Mouse (Mus musculus): ENCODE results near the gene Hist1h2an. TPM values are rescaled to one million over a fixed set of nuclear protein-coding genes. Genes with fewer than 3 reads are reported as not detected.
"Not testable (repeated sequence)": the region's sequence is repeated elsewhere in the genome, so short reads cannot be mapped to it uniquely, and the experiment has no call there.

Gene Hist1h2an
- polyA plus RNA-seq, 1 experiment from 2014 or later, result not detected

GRCm38 (mm10) chr13:21811074-21811473 is 24.1 kb upstream of the Hist1h2an start:
- ATAC-seq (replicated peaks; ENCODE audit: low FRiP score, low read depth), result peak; percentile 20; the same call in 1 of the 2 replicates
- H3K27me3 ChIP-seq (ENCODE audit: insufficient read depth, low read length); H3K27ac ChIP-seq; H3K36me3 ChIP-seq (ENCODE audit: insufficient read depth, low read length); DNase-seq (ENCODE audit: low spot score); H3K4me1 ChIP-seq (replicated peaks; ENCODE audit: insufficient read depth, low read length); H3K4me2 ChIP-seq (ENCODE audit: low read length); H3K9me3 ChIP-seq (replicated peaks; ENCODE audit: low read length); H3K4me3 ChIP-seq (replicated peaks; ENCODE audit: low read depth, low read length); H3K9ac ChIP-seq (ENCODE audit: low read depth, low read length): not testable (repeated sequence)
- WGBS, result no CpG with 5 or more reads among the region's 8 CpGs

GRCm38 (mm10) chr13:21810073-21810472 is 23.1 kb upstream of the Hist1h2an start, which contains the start of the genes Hist1h2bq and Hist1h2ao:
Gene Hist1h2bq (minus strand): TSS chr13:21810197.
Gene Hist1h2ao (plus strand): TSS chr13:21810465.
- WGBS, result no CpG with 5 or more reads among the region's 23 CpGs
- ATAC-seq (replicated peaks; ENCODE audit: low FRiP score, low read depth), result peak; percentile 97
- not testable (repeated sequence) for H3K9ac ChIP-seq (ENCODE audit: low read depth, low read length); H3K4me1 ChIP-seq (replicated peaks; ENCODE audit: insufficient read depth, low read length); H3K4me2 ChIP-seq (ENCODE audit: low read length); DNase-seq (ENCODE audit: low spot score); H3K27ac ChIP-seq; H3K36me3 ChIP-seq (ENCODE audit: insufficient read depth, low read length); H3K4me3 ChIP-seq (replicated peaks; ENCODE audit: low read depth, low read length); H3K27me3 ChIP-seq (ENCODE audit: insufficient read depth, low read length); H3K9me3 ChIP-seq (replicated peaks; ENCODE audit: low read length)

GRCm38 (mm10) chr13:21803058-21803457 is 16.0 kb upstream of the Hist1h2an start:
- not testable (repeated sequence) for H3K9me3 ChIP-seq (replicated peaks; ENCODE audit: low read length); H3K4me2 ChIP-seq (ENCODE audit: low read length); H3K27me3 ChIP-seq (ENCODE audit: insufficient read depth, low read length); H3K27ac ChIP-seq; H3K36me3 ChIP-seq (ENCODE audit: insufficient read depth, low read length); DNase-seq (ENCODE audit: low spot score); H3K4me3 ChIP-seq (replicated peaks; ENCODE audit: low read depth, low read length); H3K9ac ChIP-seq (ENCODE audit: low read depth, low read length); H3K4me1 ChIP-seq (replicated peaks; ENCODE audit: insufficient read depth, low read length)
- no CpG with 5 or more reads among the region's 4 CpGs for WGBS
- peak; percentile 60 for ATAC-seq (replicated peaks; ENCODE audit: low FRiP score, low read depth)

- not testable (repeated sequence) for H3K9me3 ChIP-seq (replicated peaks; ENCODE audit: low read length); DNase-seq (ENCODE audit: low spot score); H3K4me3 ChIP-seq (replicated peaks; ENCODE audit: low read depth, low read length); ATAC-seq (replicated peaks; ENCODE audit: low FRiP score, low read depth); H3K4me2 ChIP-seq (ENCODE audit: low read length); H3K36me3 ChIP-seq (ENCODE audit: insufficient read depth, low read length); H3K27ac ChIP-seq; H3K9ac ChIP-seq (ENCODE audit: low read depth, low read length); H3K27me3 ChIP-seq (ENCODE audit: insufficient read depth, low read length); H3K4me1 ChIP-seq (replicated peaks; ENCODE audit: insufficient read depth, low read length)
Observed at GRCm38 (mm10) chr13:21797163-21797562, 10.1 kb upstream of the Hist1h2an start.

- ATAC-seq (replicated peaks; ENCODE audit: low FRiP score, low read depth) (no peak), DNase-seq (ENCODE audit: low spot score) (no peak)
- no peak overlapping the region for H3K27ac ChIP-seq
- no peak overlapping the region for H3K9ac ChIP-seq (ENCODE audit: low read depth, low read length)
- no peak for TF ChIP-seq CTCF (IDR thresholded peaks at IDR 0.05; ENCODE audit: low read depth)
- no peaks in the 10 kb centered on the region for H3K4me1 ChIP-seq (replicated peaks; ENCODE audit: insufficient read depth, low read length)
- 93% methylated on average over 7 of the region's 7 CpGs for WGBS
- H3K4me2 ChIP-seq (ENCODE audit: low read length), result no peak overlapping the region
- no peaks in the 10 kb centered on the region for H3K9me3 ChIP-seq (replicated peaks; ENCODE audit: low read length)
- no peaks in the 10 kb centered on the region for H3K27me3 ChIP-seq (ENCODE audit: insufficient read depth, low read length)
- no peak overlapping the region for H3K4me3 ChIP-seq (replicated peaks; ENCODE audit: low read depth, low read length)
- no peaks in the 10 kb centered on the region for H3K36me3 ChIP-seq (ENCODE audit: insufficient read depth, low read length)
Observed at GRCm38 (mm10) chr13:21795584-21795983, 8.6 kb upstream of the Hist1h2an start.

GRCm38 (mm10) chr13:21790601-21791283 is 3.7 kb upstream of the Hist1h2an start:
- 0 out of 2 replicates have a peak overlapping the region, but pooled peaks have one; percentile 5 for H3K4me3 ChIP-seq (replicated peaks; ENCODE audit: low read depth, low read length)
- ATAC-seq (replicated peaks; ENCODE audit: low FRiP score, low read depth) (no peak), DNase-seq (ENCODE audit: low spot score) (peak; percentile 52)
- no peak for TF ChIP-seq CTCF (IDR thresholded peaks at IDR 0.05; ENCODE audit: low read depth)
- H3K9ac ChIP-seq (ENCODE audit: low read depth, low read length), result peak overlapping the region; percentile 6; the same call in 1 of the 2 replicates
- 11% methylated on average over 18 of the region's 18 CpGs for WGBS
- no peaks in the 10 kb centered on the region for H3K9me3 ChIP-seq (replicated peaks; ENCODE audit: low read length)
- H3K4me1 ChIP-seq (replicated peaks; ENCODE audit: insufficient read depth, low read length), result no peaks in the 10 kb centered on the region
- no peaks in the 10 kb centered on the region for H3K27me3 ChIP-seq (ENCODE audit: insufficient read depth, low read length)
- H3K27ac ChIP-seq, result no peak overlapping the region
- H3K36me3 ChIP-seq (ENCODE audit: insufficient read depth, low read length), result no peaks in the 10 kb centered on the region
- peak overlapping the region; percentile 41 for H3K4me2 ChIP-seq (ENCODE audit: low read length)

- no peak overlapping the region for H3K27ac ChIP-seq
- H3K4me1 ChIP-seq (replicated peaks; ENCODE audit: insufficient read depth, low read length), result no peaks in the 10 kb centered on the region
- H3K27me3 ChIP-seq (ENCODE audit: insufficient read depth, low read length), result no peaks in the 10 kb centered on the region
- no peaks in the 10 kb centered on the region for H3K9me3 ChIP-seq (replicated peaks; ENCODE audit: low read length)
- DNase-seq (ENCODE audit: low spot score) (no peak), ATAC-seq (replicated peaks; ENCODE audit: low FRiP score, low read depth) (no peak)
- no peak for TF ChIP-seq CTCF (IDR thresholded peaks at IDR 0.05; ENCODE audit: low read depth)
- no peaks in the 10 kb centered on the region for H3K36me3 ChIP-seq (ENCODE audit: insufficient read depth, low read length)
- no peak overlapping the region for H3K9ac ChIP-seq (ENCODE audit: low read depth, low read length)
- no peak overlapping the region for H3K4me3 ChIP-seq (replicated peaks; ENCODE audit: low read depth, low read length)
- WGBS, result 44% methylated on average over 6 of the region's 6 CpGs
- no peak overlapping the region for H3K4me2 ChIP-seq (ENCODE audit: low read length)
Observed at GRCm38 (mm10) chr13:21789925-21790324, 2.9 kb upstream of the Hist1h2an start.

Measured in kidney, postnatal 0 days (tissue).